11 mouse cellular contexts compared by ENCODE assay signal in the genomic region with DNA sequence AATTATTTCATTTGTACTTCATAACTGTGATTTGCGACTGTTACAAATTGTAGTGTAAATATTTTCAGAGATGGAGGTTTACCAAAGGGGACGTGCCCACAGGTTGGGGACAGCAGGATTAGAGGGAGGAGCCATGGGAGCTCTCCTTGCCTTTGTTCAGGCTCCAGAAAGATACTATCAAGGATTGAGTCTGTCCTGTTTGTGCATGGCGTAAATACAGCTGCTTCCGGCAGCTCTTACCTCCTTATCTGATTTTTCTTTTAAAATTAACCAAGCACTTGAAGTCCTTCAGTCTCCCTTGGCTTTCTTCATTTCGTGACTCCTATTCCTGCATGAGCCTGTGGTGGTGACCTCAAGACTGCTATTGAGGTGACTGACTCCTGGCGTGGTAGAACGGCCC. TPM values are rescaled to one million over a fixed set of nuclear protein-coding genes. Genes with fewer than 3 reads are reported as not detected.
DNase-seq lines count a peak whose midpoint lies in the region; ATAC-seq and TF ChIP-seq lines count a peak whose summit lies in the region.
"Had no signal": no experiment of that assay in that cellular context is flagged by ENCODE, and none has a peak within 500 bp of the region (broad histone marks: within the 10 kb centered on the region; RNA-seq: fewer than 3 reads in every experiment).

No protein-coding gene starts in this region.

- peaks cover 12% of the 10 kb centered on the region for H3K36me3 ChIP-seq in forebrain, embryonic 16.5 days (ENCODE audit: control insufficient read depth, insufficient read depth)
- H3K36me3 ChIP-seq in forebrain, postnatal 0 days (ENCODE audit: insufficient read depth), result peaks cover 22% of the 10 kb centered on the region

- no peak overlapping the region for H3K9ac ChIP-seq in forebrain, embryonic 16.5 days (replicated peaks; ENCODE audit: low read depth, low read length)
- H3K9ac ChIP-seq in forebrain, postnatal 0 days, result no peak overlapping the region

- H3K4me1 ChIP-seq in forebrain, embryonic 16.5 days (replicated peaks; ENCODE audit: control insufficient read depth, insufficient read depth, low read length), result peaks cover 13% of the 10 kb centered on the region
- H3K4me1 ChIP-seq in forebrain, postnatal 0 days (ENCODE audit: insufficient read depth), result peaks cover 13% of the 10 kb centered on the region; the same call in 1 of the 2 replicates

- no peak for ATAC-seq in forebrain, embryonic 16.5 days
- ATAC-seq in forebrain, postnatal 0 days, result no peak

- no peaks in the 10 kb centered on the region for H3K27me3 ChIP-seq in forebrain, embryonic 16.5 days (replicated peaks; ENCODE audit: control insufficient read depth, insufficient read depth, low read length)
- no peaks in the 10 kb centered on the region for H3K27me3 ChIP-seq in forebrain, postnatal 0 days (ENCODE audit: insufficient read depth, low read length)

- no peak for TF ChIP-seq CTCF in forebrain, postnatal 0 days (IDR thresholded peaks at IDR 0.05; ENCODE audit: low read depth)
- TF ChIP-seq CTCF in left cerebral cortex, adult 2 months (IDR thresholded peaks at IDR 0.05), result no peak

- intact Hi-C loops in left cerebral cortex, adult 2 months (cut with DNase I), result no loop called here
- intact Hi-C loops in left cerebral cortex, postnatal 36 days (cut with DNase I), result no loop called here
- intact Hi-C loops in gastrocnemius, postnatal 14 days (cut with DNase I; ENCODE audit: low total_unique reads), result no loop called here

- H3K4me3 ChIP-seq in forebrain, embryonic 16.5 days (replicated peaks; ENCODE audit: low read length), result no peak overlapping the region
- H3K4me3 ChIP-seq in forebrain, postnatal 0 days (ENCODE audit: low read depth, low read length), result no peak overlapping the region
- no peak overlapping the region for H3K4me3 ChIP-seq in left cerebral cortex, adult 2 months

- H3K4me2 ChIP-seq in forebrain, embryonic 16.5 days (ENCODE audit: low read length), result no peak overlapping the region
- no peak overlapping the region for H3K4me2 ChIP-seq in forebrain, postnatal 0 days (ENCODE audit: low read depth)

- WGBS in forebrain, embryonic 16.5 days, result 89% methylated on average over 7 of the region's 7 CpGs
- 86% methylated on average over 7 of the region's 7 CpGs for WGBS in forebrain, postnatal 0 days

- H3K27ac ChIP-seq in forebrain, embryonic 16.5 days (ENCODE audit: low read length), result peak overlapping the region; percentile 44; the same call in 1 of the 2 replicates
- H3K27ac ChIP-seq in forebrain, postnatal 0 days (ENCODE audit: low read depth, low read length), result no peak overlapping the region
- peak overlapping the region; percentile 71 for H3K27ac ChIP-seq in left cerebral cortex, adult 2 months

- DNase-seq in forebrain, postnatal 0 days, result no peak
- no peak for DNase-seq in left cerebral cortex, adult 2 months (ENCODE audit: extremely low spot score in 1 of 2, low spot score in 2 of 2)
- no peak for DNase-seq in left cerebral cortex, postnatal 36 days (ENCODE audit: low spot score in 2 of 2)
- DNase-seq in MN1 (ENCODE audit: low spot score), result peak; percentile 51
- peak; percentile 48 for DNase-seq in lung, postnatal 14 days
- DNase-seq in gastrocnemius, postnatal 14 days, result no peak
- no peak for DNase-seq in retina, embryonic 14.5 days (ENCODE audit: low spot score)
- DNase-seq: cerebellum, postnatal 25 days; layer of hippocampus, adult 9-11 months; thymus, postnatal 4 days had no signal

- no peaks in the 10 kb centered on the region for H3K9me3 ChIP-seq in forebrain, embryonic 16.5 days (ENCODE audit: control insufficient read depth, low read length)
- H3K9me3 ChIP-seq in forebrain, postnatal 0 days (ENCODE audit: low read length), result no peaks in the 10 kb centered on the region

RNA-seq across cellular contexts. Expression of a gene that starts 26.5 kb away (rescaled TPM):
- polyA plus RNA-seq in forebrain, embryonic 16.5 days (2015; fragmentation: Nextera tagmentation; extraction: Ambion mirVana), result 23.1 and 26.9 TPM in 2 replicates
- total RNA-seq in forebrain, postnatal 0 days (2014; rRNA removed), result 66.8 and 88.0 TPM in 2 replicates
- 22.5 and 26.0 TPM in 2 replicates for polyA plus RNA-seq in forebrain, postnatal 0 days (2015; fragmentation: Nextera tagmentation; extraction: Ambion mirVana)
- total RNA-seq in left cerebral cortex, adult 2 months (2021), result 100 to 1,000 TPM; 103 to 116 TPM
- 100 to 1,000 TPM; 107 to 115 TPM for total RNA-seq in left cerebral cortex, postnatal 36 days (2021)
- 10 to 100 TPM in 1 of 2 experiments, 1 to 10 TPM in 1; 8.7 to 11.7 TPM for total RNA-seq in gastrocnemius, postnatal 14 days (2021)

Comparison
In these comparisons a context has a peak if more than half of its experiments do, and no peak if none do; other contexts are left out.
1. DNase-seq: peak in MN1 (single experiment) and lung, postnatal 14 days (single experiment); none in forebrain, postnatal 0 days (single experiment), left cerebral cortex, adult 2 months (0 of 2), left cerebral cortex, postnatal 36 days (0 of 2), gastrocnemius, postnatal 14 days (single experiment) and retina, embryonic 14.5 days (single experiment).